Mouse (Mus musculus): ENCODE measurements at regions not wholly inside any gene's neighbourhood (a gene's known extent, or its start where the extent isn't known, plus 50 kb on each side); places are given as distances from the start of the nearest gene placed in this dataset.
"Not testable (repeated sequence)": the region's sequence is repeated elsewhere in the genome, so short reads cannot be mapped to it uniquely, and the experiment has no call there.

GRCm38 (mm10) chr10:118050152-118050641 lies 91.4 kb upstream of the Mdm1 start:
- no peak for DNase-seq (ENCODE audit: low read depth, low spot score)

GRCm38 (mm10) chr10:118052042-118052441 lies 89.6 kb upstream of the Mdm1 start:
- DNase-seq (ENCODE audit: low read depth, low spot score): no peak

- DNase-seq (ENCODE audit: low read depth, low spot score): no peak
These were observed 89.1 kb upstream of the Mdm1 start for GRCm38 (mm10) chr10:118052477-118052876.

- no peak for DNase-seq (ENCODE audit: low read depth, low spot score)
These were observed 88.6 kb upstream of the Mdm1 start for GRCm38 (mm10) chr10:118053037-118053436.

GRCm38 (mm10) chr10:118056789-118057271 lies 84.8 kb upstream of the Mdm1 start:
- DNase-seq (ENCODE audit: low read depth, low spot score): no peak

GRCm38 (mm10) chr10:118057516-118057915 lies 84.1 kb upstream of the Mdm1 start:
- no peak for DNase-seq (ENCODE audit: low read depth, low spot score)

GRCm38 (mm10) chr10:118064816-118065216 lies 76.8 kb upstream of the Mdm1 start:
- no peak for DNase-seq (ENCODE audit: low read depth, low spot score)

GRCm38 (mm10) chr10:118076341-118076740 lies 65.3 kb upstream of the Mdm1 start:
- DNase-seq (ENCODE audit: low read depth, low spot score): not testable (repeated sequence)

GRCm38 (mm10) chr10:118081636-118082166 lies 59.9 kb upstream of the Mdm1 start:
- DNase-seq (ENCODE audit: low read depth, low spot score): no peak

- DNase-seq (ENCODE audit: low read depth, low spot score): no peak
These were observed 58.4 kb upstream of the Mdm1 start for GRCm38 (mm10) chr10:118083035-118083720.

- no peak for DNase-seq (ENCODE audit: low read depth, low spot score)
These were observed 57.9 kb upstream of the Mdm1 start for GRCm38 (mm10) chr10:118083721-118084075.

- no peak for DNase-seq (ENCODE audit: low read depth, low spot score)
These were observed 56.3 kb upstream of the Mdm1 start for GRCm38 (mm10) chr10:118085046-118085983.

- no peak for DNase-seq (ENCODE audit: low read depth, low spot score)
These were observed 53.9 kb upstream of the Mdm1 start for GRCm38 (mm10) chr10:118087570-118088340.

- no peak for DNase-seq (ENCODE audit: low read depth, low spot score)
These were observed 53.1 kb upstream of the Mdm1 start for GRCm38 (mm10) chr10:118088499-118088898.

GRCm38 (mm10) chr10:118089879-118090278 lies 51.7 kb upstream of the Mdm1 start:
- no peak for DNase-seq (ENCODE audit: low read depth, low spot score)

GRCm38 (mm10) chr10:118091476-118091875 lies 50.1 kb upstream of the Mdm1 start:
- no peak for DNase-seq (ENCODE audit: low read depth, low spot score)

Measured in WW6 (cell line).